ENCODE assay signal across 8 mouse cellular contexts in genomic region chr13:57595032-57595760, GRCm38 (mm10).
A peak's percentile ranks its signal among the peaks of the same experiment; 100 is the strongest.
DNase-seq lines count a peak whose midpoint lies in the region; ATAC-seq and TF ChIP-seq lines count a peak whose summit lies in the region.

No protein-coding gene starts in this region.

- H3K4me3 ChIP-seq in forebrain, embryonic 12.5 days (replicated peaks), result no peak overlapping the region
- no peak overlapping the region for H3K4me3 ChIP-seq in midbrain, embryonic 12.5 days
- no peak overlapping the region for H3K4me3 ChIP-seq in stomach, postnatal 0 days (ENCODE audit: low read depth, low read length)

- TF ChIP-seq EP300 in stomach, postnatal 0 days (optimal IDR thresholded peaks at IDR 0.05), result no peak

- no peak for TF ChIP-seq CTCF in brain, embryonic 14.5 days (IDR thresholded peaks at IDR 0.05; ENCODE audit: borderline replicate concordance, extremely low read depth, insufficient read depth, insufficient read length)
- TF ChIP-seq CTCF in stomach, postnatal 0 days (IDR thresholded peaks at IDR 0.05; ENCODE audit: low read depth), result no peak

- H3K4me2 ChIP-seq in forebrain, embryonic 12.5 days, result peak overlapping the region; percentile 32
- peak overlapping the region; percentile 10 for H3K4me2 ChIP-seq in midbrain, embryonic 12.5 days (replicated peaks)
- H3K4me2 ChIP-seq in stomach, postnatal 0 days (replicated peaks; ENCODE audit: low read depth), result no peak overlapping the region

- H3K36me3 ChIP-seq in forebrain, embryonic 12.5 days (replicated peaks), result no peaks in the 10 kb centered on the region
- no peaks in the 10 kb centered on the region for H3K36me3 ChIP-seq in midbrain, embryonic 12.5 days
- H3K36me3 ChIP-seq in stomach, postnatal 0 days (ENCODE audit: control insufficient read depth, insufficient read depth, low read length), result no peaks in the 10 kb centered on the region

- peak; percentile 96 for DNase-seq in brain, embryonic 14.5 days (ENCODE audit: low read depth)
- DNase-seq in layer of hippocampus, adult 8-10 months (ENCODE audit: low spot score in 2 of 2), result peak; percentile 48 to 53
- DNase-seq in urinary bladder, adult 2 months (ENCODE audit: low spot score), result no peak
- no peak for DNase-seq in thymus, postnatal 36 days
- no peak for DNase-seq in stomach, postnatal 0 days (ENCODE audit: low spot score)
- no peak for DNase-seq in B cell, adult 2 months

- no peak for TF ChIP-seq POLR2A in brain, embryonic 14.5 days (IDR thresholded peaks at IDR 0.05; ENCODE audit: borderline replicate concordance, extremely low read depth, insufficient read depth, insufficient read length, poor library complexity, severe bottlenecking)

- no peaks in the 10 kb centered on the region for H3K9me3 ChIP-seq in forebrain, embryonic 12.5 days
- no peaks in the 10 kb centered on the region for H3K9me3 ChIP-seq in midbrain, embryonic 12.5 days
- no peaks in the 10 kb centered on the region for H3K9me3 ChIP-seq in stomach, postnatal 0 days (ENCODE audit: control insufficient read depth, low read length)

- H3K27ac ChIP-seq in forebrain, embryonic 12.5 days, result peak overlapping the region; percentile 85
- peak overlapping the region; percentile 75 for H3K27ac ChIP-seq in midbrain, embryonic 12.5 days (replicated peaks)
- H3K27ac ChIP-seq in stomach, postnatal 0 days (replicated peaks), result no peak overlapping the region

- 31% methylated on average over 15 of the region's 15 CpGs for WGBS in forebrain, embryonic 12.5 days
- 48% methylated on average over 15 of the region's 15 CpGs for WGBS in midbrain, embryonic 12.5 days
- 69% methylated on average over 15 of the region's 15 CpGs for WGBS in stomach, postnatal 0 days

- H3K4me1 ChIP-seq in forebrain, embryonic 12.5 days, result peaks cover 19% of the 10 kb centered on the region
- peaks cover 20% of the 10 kb centered on the region for H3K4me1 ChIP-seq in midbrain, embryonic 12.5 days
- no peaks in the 10 kb centered on the region for H3K4me1 ChIP-seq in stomach, postnatal 0 days (replicated peaks; ENCODE audit: control insufficient read depth, insufficient read depth)

- ATAC-seq in forebrain, embryonic 12.5 days (ENCODE audit: low FRiP score), result peak; percentile 91
- ATAC-seq in midbrain, embryonic 12.5 days (ENCODE audit: low FRiP score, low read depth), result peak; percentile 70
- no peak for ATAC-seq in stomach, postnatal 0 days (ENCODE audit: low FRiP score, low TSS enrichment)

- peaks cover 38% of the 10 kb centered on the region for H3K27me3 ChIP-seq in forebrain, embryonic 12.5 days
- peaks cover 63% of the 10 kb centered on the region for H3K27me3 ChIP-seq in midbrain, embryonic 12.5 days
- no peaks in the 10 kb centered on the region for H3K27me3 ChIP-seq in stomach, postnatal 0 days (ENCODE audit: control insufficient read depth, insufficient read depth, low read length)

- H3K9ac ChIP-seq in forebrain, embryonic 12.5 days, result no peak overlapping the region
- H3K9ac ChIP-seq in midbrain, embryonic 12.5 days (replicated peaks), result no peak overlapping the region
- H3K9ac ChIP-seq in stomach, postnatal 0 days (ENCODE audit: low read length), result no peak overlapping the region

Comparison
In these comparisons a context has a peak if more than half of its experiments do, and no peak if none do; other contexts are left out.
1. DNase-seq: peak in brain, embryonic 14.5 days (single experiment) and layer of hippocampus, adult 8-10 months (2 of 2); none in urinary bladder, adult 2 months (single experiment), thymus, postnatal 36 days (0 of 2), stomach, postnatal 0 days (single experiment) and B cell, adult 2 months (0 of 2).